13 mouse cellular contexts compared by ENCODE assay signal in genomic region chr2:172430609-172431008, GRCm38 (mm10). TPM values are rescaled to one million over a fixed set of nuclear protein-coding genes. Genes with fewer than 3 reads are reported as not detected.
DNase-seq lines count a peak whose midpoint lies in the region; ATAC-seq and TF ChIP-seq lines count a peak whose summit lies in the region.
"Had no signal": no experiment of that assay in that cellular context is flagged by ENCODE, and none has a peak within 500 bp of the region (broad histone marks: within the 10 kb centered on the region; RNA-seq: fewer than 3 reads in every experiment).

No protein-coding gene starts in this region.

- no peak for TF ChIP-seq CTCF in lung, adult 2 months (IDR thresholded peaks at IDR 0.05; ENCODE audit: insufficient read depth, low read length)

- peak; percentile 42; the same call in 1 of the 2 replicates for ATAC-seq in intestine, embryonic 16.5 days
- ATAC-seq in stomach, embryonic 16.5 days (ENCODE audit: insufficient read depth, low FRiP score), result peak; percentile 60; the same call in 1 of the 2 replicates

- peak; percentile 34 for DNase-seq in adrenal gland, adult 2 months
- DNase-seq in adrenal gland, postnatal 4 days (ENCODE audit: low spot score in 2 of 2), result no peak
- DNase-seq in lung, postnatal 10 days, result peak; percentile 69
- DNase-seq in lung, adult 2 months, result no peak
- DNase-seq in neural tube, embryonic 10.5 days (ENCODE audit: extremely low spot score, low spot score), result no peak
- DNase-seq in frontal cortex, postnatal 10 days (ENCODE audit: low spot score in 2 of 2), result no peak
- DNase-seq: cerebellum, adult 9-10 months; layer of hippocampus, adult 9-11 months had no signal

- WGBS in lung, adult 2 months, result 26% methylated on average over 1 of the region's 1 CpGs
- WGBS in intestine, embryonic 16.5 days, result 48% methylated on average over 1 of the region's 1 CpGs
- WGBS in stomach, embryonic 16.5 days, result 38% methylated on average over 1 of the region's 1 CpGs

- H3K27me3 ChIP-seq in intestine, embryonic 16.5 days (replicated peaks; ENCODE audit: control insufficient read depth, insufficient read depth, low read length), result no peaks in the 10 kb centered on the region
- H3K27me3 ChIP-seq in stomach, embryonic 16.5 days (ENCODE audit: control insufficient read depth, insufficient read depth, low read length), result no peaks in the 10 kb centered on the region
- H3K27me3 ChIP-seq: neural tube, embryonic 13.5 days had no signal

- H3K4me2 ChIP-seq in intestine, embryonic 16.5 days (ENCODE audit: low read depth, low read length), result no peak overlapping the region
- H3K4me2 ChIP-seq in stomach, embryonic 16.5 days (ENCODE audit: low read depth, low read length), result no peak overlapping the region
- H3K4me2 ChIP-seq: neural tube, embryonic 13.5 days had no signal

- H3K9me3 ChIP-seq in intestine, embryonic 16.5 days (ENCODE audit: control insufficient read depth, low read length), result no peaks in the 10 kb centered on the region
- no peaks in the 10 kb centered on the region for H3K9me3 ChIP-seq in stomach, embryonic 16.5 days (replicated peaks; ENCODE audit: control insufficient read depth, low read length)
- H3K9me3 ChIP-seq: neural tube, embryonic 13.5 days had no signal

- no peaks in the 10 kb centered on the region for H3K36me3 ChIP-seq in intestine, embryonic 16.5 days (ENCODE audit: control insufficient read depth, insufficient read depth, low read length)
- H3K36me3 ChIP-seq in stomach, embryonic 16.5 days (ENCODE audit: control insufficient read depth, insufficient read depth, low read length), result no peaks in the 10 kb centered on the region
- H3K36me3 ChIP-seq: neural tube, embryonic 13.5 days had no signal

- H3K27ac ChIP-seq in intestine, embryonic 16.5 days (ENCODE audit: low read length), result no peak overlapping the region
- no peak overlapping the region for H3K27ac ChIP-seq in stomach, embryonic 16.5 days (ENCODE audit: low read length)
- H3K27ac ChIP-seq: neural tube, embryonic 13.5 days had no signal

- H3K4me3 ChIP-seq in lung, adult 2 months (replicated peaks; ENCODE audit: extremely low read depth, low read depth, low read length), result no peak overlapping the region
- no peak overlapping the region for H3K4me3 ChIP-seq in intestine, embryonic 16.5 days (ENCODE audit: low read length)
- no peak overlapping the region for H3K4me3 ChIP-seq in stomach, embryonic 16.5 days (replicated peaks; ENCODE audit: low read length)
- H3K4me3 ChIP-seq: neural tube, embryonic 13.5 days had no signal

- no peaks in the 10 kb centered on the region for H3K4me1 ChIP-seq in lung, adult 2 months (ENCODE audit: control insufficient read depth, insufficient read depth, low read length)
- no peaks in the 10 kb centered on the region for H3K4me1 ChIP-seq in intestine, embryonic 16.5 days (ENCODE audit: control insufficient read depth, insufficient read depth, low read length)
- H3K4me1 ChIP-seq in stomach, embryonic 16.5 days (ENCODE audit: control insufficient read depth, insufficient read depth, low read length), result no peaks in the 10 kb centered on the region
- H3K4me1 ChIP-seq: neural tube, embryonic 13.5 days had no signal

- no peak for TF ChIP-seq POLR2A in lung, adult 2 months (IDR thresholded peaks at IDR 0.05; ENCODE audit: borderline replicate concordance, extremely low read depth, low read depth, low read length)

- H3K9ac ChIP-seq in intestine, embryonic 16.5 days (ENCODE audit: low read depth, low read length), result no peak overlapping the region
- no peak overlapping the region for H3K9ac ChIP-seq in stomach, embryonic 16.5 days (ENCODE audit: low read length)
- H3K9ac ChIP-seq: neural tube, embryonic 13.5 days had no signal

RNA-seq across cellular contexts. Expression of gene Rtf2, which starts 9.7 kb away (rescaled TPM):
- total RNA-seq in adrenal gland, adult 2 months (2021), result 10 to 100 TPM; 73.1 to 84.2 TPM
- 27.1 and 31.9 TPM in 2 replicates for polyA plus RNA-seq in adrenal gland, adult 2 months (2012; rRNA removed)
- total RNA-seq in adrenal gland, postnatal 4 days (2021), result 10 to 100 TPM; 73.0 to 73.2 TPM
- 34.1 and 47.6 TPM in 2 replicates for polyA plus RNA-seq in lung, adult 2 months (2012; rRNA removed)
- 78.1 and 79.4 TPM in 2 replicates for polyA plus RNA-seq in intestine, embryonic 16.5 days (2015; fragmentation: Nextera tagmentation; extraction: Ambion mirVana)
- 69.8 and 73.7 TPM in 2 replicates for polyA plus RNA-seq in stomach, embryonic 16.5 days (2015; fragmentation: Nextera tagmentation; extraction: Ambion mirVana)

RNA-seq across cellular contexts. Expression of gene Gcnt7, which starts 27.8 kb away (rescaled TPM):
- not detected for total RNA-seq in adrenal gland, adult 2 months (2021)
- polyA plus RNA-seq in adrenal gland, adult 2 months (2012; rRNA removed), result not detected in 2 replicates
- not detected for total RNA-seq in adrenal gland, postnatal 4 days (2021)
- polyA plus RNA-seq in lung, adult 2 months (2012; rRNA removed), result 0.06 TPM in 1 of 2 replicates, not detected in the other
- 0.99 and 1.0 TPM in 2 replicates for polyA plus RNA-seq in intestine, embryonic 16.5 days (2015; fragmentation: Nextera tagmentation; extraction: Ambion mirVana)
- 1.8 and 2.0 TPM in 2 replicates for polyA plus RNA-seq in stomach, embryonic 16.5 days (2015; fragmentation: Nextera tagmentation; extraction: Ambion mirVana)
- polyA plus RNA-seq: gonadal fat pad, adult 2 months; spleen, adult 2 months had no signal

RNA-seq across cellular contexts. Expression of gene Cass4, which starts 37.0 kb away (rescaled TPM):
- total RNA-seq in adrenal gland, adult 2 months (2021), result under 1 TPM in 1 of 2 experiments, not detected in 1; 0.28 TPM
- polyA plus RNA-seq in adrenal gland, adult 2 months (2012; rRNA removed), result 0.17 and 0.22 TPM in 2 replicates
- total RNA-seq in adrenal gland, postnatal 4 days (2021), result under 1 TPM; 0.22 to 0.25 TPM
- 3.4 and 7.6 TPM in 2 replicates for polyA plus RNA-seq in lung, adult 2 months (2012; rRNA removed)
- 0.17 and 0.21 TPM in 2 replicates for polyA plus RNA-seq in intestine, embryonic 16.5 days (2015; fragmentation: Nextera tagmentation; extraction: Ambion mirVana)
- 0.18 and 0.44 TPM in 2 replicates for polyA plus RNA-seq in stomach, embryonic 16.5 days (2015; fragmentation: Nextera tagmentation; extraction: Ambion mirVana)

RNA-seq across cellular contexts. Expression of gene Fam209, which starts 41.7 kb away (rescaled TPM):
- total RNA-seq in adrenal gland, adult 2 months (2021), result not detected
- polyA plus RNA-seq in adrenal gland, adult 2 months (2012; rRNA removed), result 0.17 and 0.31 TPM in 2 replicates
- total RNA-seq in adrenal gland, postnatal 4 days (2021), result under 1 TPM in 1 of 2 experiments, not detected in 1; 0.92 TPM
- polyA plus RNA-seq in lung, adult 2 months (2012; rRNA removed), result 0.25 and 0.26 TPM in 2 replicates
- 0.20 TPM in 1 of 2 replicates, not detected in the other for polyA plus RNA-seq in intestine, embryonic 16.5 days (2015; fragmentation: Nextera tagmentation; extraction: Ambion mirVana)
- not detected in 2 replicates for polyA plus RNA-seq in stomach, embryonic 16.5 days (2015; fragmentation: Nextera tagmentation; extraction: Ambion mirVana)

Comparison
In these comparisons a context has a peak if more than half of its experiments do, and no peak if none do; other contexts are left out.
1. DNase-seq: peak in adrenal gland, adult 2 months (single experiment) and lung, postnatal 10 days (single experiment); none in adrenal gland, postnatal 4 days (0 of 2), lung, adult 2 months (single experiment), neural tube, embryonic 10.5 days (single experiment) and frontal cortex, postnatal 10 days (0 of 2).